Mouse (Mus musculus) hindbrain, embryonic 12.5 days (tissue): ENCODE measurements around the gene A2ml1. TPM values are rescaled to one million over a fixed set of nuclear protein-coding genes. Genes with fewer than 3 reads are reported as not detected.

Source experiments
- ATAC-seq: fragments of 200-750 bp; cut with Nextera tagmentation; 2 replicates; pipeline ENCODE4 v1.8.0; 2017; ENCODE audit warnings: moderate TSS enrichment; ENCODE audit not compliant: low FRiP score
- H3K27ac ChIP-seq: fragments of 300-500 bp; sonication (generic); 2 replicates; pipeline ENCODE4 v1.5.1; 2016; ENCODE audit warnings: mild to moderate bottlenecking
- H3K27me3 ChIP-seq: fragments of 300-500 bp; sonication (generic); 2 replicates; pipeline ENCODE4 v1.6.1; 2016; ENCODE audit warnings: mild to moderate bottlenecking
- H3K36me3 ChIP-seq: fragments of 300-500 bp; sonication (generic); 2 replicates; pipeline ENCODE4 v1.6.1; 2016; ENCODE audit warnings: mild to moderate bottlenecking
- H3K4me1 ChIP-seq: fragments of 300-500 bp; sonication (generic); 2 replicates; pipeline ENCODE4 v1.6.1; 2016
- H3K4me2 ChIP-seq: fragments of 300-500 bp; sonication (generic); replicated peaks from 2 replicates; pipeline ENCODE4 v1.6.1; 2016; ENCODE audit warnings: mild to moderate bottlenecking
- H3K4me3 ChIP-seq: fragments of 300-500 bp; sonication (generic); 2 replicates; pipeline ENCODE4 v1.5.1; 2016; ENCODE audit warnings: mild to moderate bottlenecking
- H3K9ac ChIP-seq: fragments of 300-500 bp; sonication (generic); 2 replicates; pipeline ENCODE4 v1.6.1; 2016; ENCODE audit warnings: mild to moderate bottlenecking, moderate library complexity
- H3K9me3 ChIP-seq: fragments of 300-500 bp; sonication (generic); replicated peaks from 2 replicates; pipeline ENCODE4 v1.6.1; 2016; ENCODE audit warnings: mild to moderate bottlenecking
- WGBS: fragments of 180-500 bp; shearing (Covaris S2); methylation state at CpG from one replicate; pipeline ENCODE4 v1.1.7; 2016; 5-methylcytosine and 5-hydroxymethylcytosine counted together
- polyA plus RNA-seq: library from polyadenylated mRNA; unstranded; fragments of >200 nt; fragmentation: Nextera tagmentation; extraction: Ambion mirVana; gene quantifications from 2 replicates; pipeline ENCODE4 v1.2.1, GENCODE M21; 2016

Gene A2ml1
- polyA plus RNA-seq, 1 experiment from 2014 or later = not detected

DNA sequence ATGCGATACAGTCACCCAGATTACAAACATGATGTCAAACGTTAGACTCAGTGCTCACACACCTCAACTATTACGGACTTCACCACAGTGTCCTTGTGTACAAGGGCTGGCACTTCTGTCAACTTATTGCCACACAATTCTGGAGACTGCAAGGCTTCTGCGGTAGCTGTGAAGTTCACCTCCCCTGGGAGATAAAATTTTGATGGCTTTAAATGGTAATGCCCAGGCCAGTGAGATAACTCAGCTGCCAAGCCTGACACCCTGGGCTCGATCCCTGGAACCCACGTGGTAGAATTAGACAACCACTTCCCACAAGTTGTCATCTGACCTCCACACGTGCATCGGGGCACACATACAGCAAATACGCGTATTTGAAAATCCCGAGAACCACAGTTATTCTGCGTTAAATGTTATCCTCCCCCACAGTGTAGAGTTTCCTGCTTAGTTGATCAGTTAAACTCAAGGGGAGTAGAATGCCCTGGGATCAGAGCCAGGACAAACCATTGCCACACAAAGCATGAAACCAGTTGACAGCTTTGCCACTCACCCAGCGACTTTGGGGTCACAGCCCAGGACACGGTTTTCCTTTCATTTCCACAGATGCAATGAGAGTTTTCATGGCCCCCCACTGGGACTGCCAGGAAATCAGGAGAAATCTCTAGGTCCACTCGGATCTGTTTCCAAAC, 86.6 kb downstream of the A2ml1 start:
- Histone ChIP-seq H3K27me3 (no peaks in the 10 kb centered on the region), H3K36me3 (no peaks in the 10 kb centered on the region), H3K27ac (no peak overlapping the region), H3K4me3 (no peak overlapping the region), H3K9me3 (no peaks in the 10 kb centered on the region), H3K9ac (no peak overlapping the region), H3K4me2 (no peak overlapping the region), H3K4me1 (no peaks in the 10 kb centered on the region)
- 72% methylated on average over 15 of the region's 15 CpGs for WGBS
- ATAC-seq = no peak

DNA sequence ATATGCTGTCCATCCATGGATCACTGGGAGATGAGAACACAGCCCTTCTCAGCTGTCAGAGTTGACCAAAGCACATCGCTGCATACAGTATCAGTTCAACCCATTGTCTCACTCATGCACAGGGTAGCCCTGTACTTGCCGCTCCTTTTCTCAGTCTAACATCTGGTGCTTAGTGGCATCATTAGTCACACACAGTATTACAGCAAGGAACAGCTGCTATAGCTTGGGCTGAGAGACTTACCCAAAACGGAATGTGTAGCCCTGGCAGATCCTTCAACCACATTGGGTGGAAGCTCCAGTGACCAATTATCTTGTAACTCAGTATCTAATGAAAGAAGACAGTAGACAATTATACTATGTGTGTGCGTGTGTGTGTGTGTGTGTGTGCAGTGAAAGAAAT, 89.5 kb downstream of the A2ml1 start:
- Histone ChIP-seq H3K9me3 (no peaks in the 10 kb centered on the region), H3K4me1 (no peaks in the 10 kb centered on the region), H3K27ac (no peak overlapping the region), H3K4me2 (no peak overlapping the region), H3K4me3 (no peak overlapping the region), H3K27me3 (no peaks in the 10 kb centered on the region), H3K36me3 (no peaks in the 10 kb centered on the region), H3K9ac (no peak overlapping the region)
- ATAC-seq = peak; percentile 63; the same call in 1 of the 2 replicates
- WGBS = 77% methylated on average over 4 of the region's 4 CpGs

DNA sequence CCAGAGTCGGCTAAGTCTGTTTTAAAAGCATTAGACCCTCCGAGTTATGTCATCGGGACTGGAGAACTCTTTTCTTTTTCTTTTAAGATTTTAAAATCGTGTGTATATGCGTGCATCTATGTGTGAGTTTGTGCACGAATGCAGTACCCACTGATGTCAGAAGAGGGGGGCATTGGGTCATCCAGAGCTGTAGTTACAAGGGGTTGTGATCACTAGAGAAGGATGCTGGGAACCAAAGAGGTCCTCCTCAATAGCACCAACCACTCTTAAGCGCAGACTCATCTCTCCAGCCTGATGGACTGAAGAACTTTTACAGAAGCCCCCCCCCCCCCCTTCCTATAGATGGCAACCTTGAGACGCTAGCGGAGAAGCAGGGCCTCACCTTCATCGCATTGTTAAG, 91.3 kb downstream of the A2ml1 start:
- no peak for ATAC-seq
- Histone ChIP-seq H3K36me3 (no peaks in the 10 kb centered on the region), H3K4me1 (no peaks in the 10 kb centered on the region), H3K27ac (no peak overlapping the region), H3K9ac (no peak overlapping the region), H3K27me3 (no peaks in the 10 kb centered on the region), H3K4me3 (no peak overlapping the region), H3K4me2 (no peak overlapping the region), H3K9me3 (no peaks in the 10 kb centered on the region)
- WGBS = 95% methylated on average over 10 of the region's 10 CpGs

Other genes with a start within 250 kb of the A2ml1 start
- gene Tulp3, start 225.8 kb downstream of the A2ml1 start, polyA plus RNA-seq = 22.0 and 22.2 TPM in 2 replicates
- gene Rhno1, start 218.7 kb downstream of the A2ml1 start, polyA plus RNA-seq = 138 and 142 TPM in 2 replicates
- gene Foxm1, start 218.6 kb downstream of the A2ml1 start, polyA plus RNA-seq = 36.1 and 40.3 TPM in 2 replicates
- 0.65 and 0.76 TPM in 2 replicates for gene Tex52, start 206.2 kb downstream of the A2ml1 start, polyA plus RNA-seq
- gene Gm44596, start 206.1 kb downstream of the A2ml1 start, polyA plus RNA-seq = not detected in 2 replicates
- 4.1 and 5.6 TPM in 2 replicates for gene Nrip2, start 182.3 kb downstream of the A2ml1 start, polyA plus RNA-seq
- 33.4 and 37.7 TPM in 2 replicates for gene Itfg2, start 156.7 kb downstream of the A2ml1 start, polyA plus RNA-seq
- 415 and 439 TPM in 2 replicates for gene Fkbp4, start 142.9 kb downstream of the A2ml1 start, polyA plus RNA-seq
- gene Pzp, start 54.9 kb downstream of the A2ml1 start, polyA plus RNA-seq = not detected in 2 replicates
- gene Klrb1a, start 41.9 kb upstream of the A2ml1 start, polyA plus RNA-seq = not detected in 2 replicates
- not detected in 2 replicates for gene Clec2h, start 80.8 kb upstream of the A2ml1 start, polyA plus RNA-seq
- not detected in 2 replicates for gene Klrb1, start 141.5 kb upstream of the A2ml1 start, polyA plus RNA-seq
- gene Klrb1c, start 207.6 kb upstream of the A2ml1 start, polyA plus RNA-seq = not detected in 2 replicates
- gene Gm44511, start 244.7 kb upstream of the A2ml1 start, polyA plus RNA-seq = not detected in 2 replicates
- gene Klrb1b, start 244.7 kb upstream of the A2ml1 start, polyA plus RNA-seq = 0.25 TPM in 1 of 2 replicates, not detected in the other